Mouse (Mus musculus): Measurements from ENCODE around the gene Mapkapk5.

Gene Mapkapk5

GRCm38 (mm10) chr5:121500719-121501118, 45.0 kb downstream of the Mapkapk5 start:
- DNase-seq (ENCODE audit: low read depth) = peak; percentile 51

- no peak for DNase-seq (ENCODE audit: low read depth)
These were observed 52.4 kb downstream of the Mapkapk5 start for GRCm38 (mm10) chr5:121493305-121493704.

GRCm38 (mm10) chr5:121484801-121485200, 60.9 kb downstream of the Mapkapk5 start:
- no peak for DNase-seq (ENCODE audit: low read depth)

- peak; percentile 80 for DNase-seq (ENCODE audit: low read depth)
These were observed 68.0 kb downstream of the Mapkapk5 start for GRCm38 (mm10) chr5:121477680-121478079.

GRCm38 (mm10) chr5:121476040-121476439, 69.7 kb downstream of the Mapkapk5 start:
- no peak for DNase-seq (ENCODE audit: low read depth)
